Comparison of ENCODE assay signal across 48 mouse cellular contexts in the genomic region with DNA sequence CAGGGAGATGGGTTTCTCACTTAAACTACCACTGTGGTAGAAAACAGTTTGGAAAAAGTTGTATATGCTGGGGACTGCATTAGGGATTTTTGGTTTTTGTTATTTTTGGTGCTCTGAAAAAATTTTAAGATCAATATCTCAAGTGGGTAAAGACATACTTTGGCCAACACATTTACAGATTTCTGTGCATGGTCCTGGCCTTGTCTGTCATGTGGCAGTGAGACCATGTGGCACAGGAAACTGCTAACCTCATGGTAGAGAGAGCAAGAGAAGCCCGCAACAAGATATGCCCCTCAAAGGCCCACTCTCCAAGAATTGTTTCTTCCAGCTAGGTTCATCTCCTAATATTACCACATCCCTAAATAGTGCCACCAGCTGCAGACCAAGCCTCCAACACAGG. TPM values are rescaled to one million over a fixed set of nuclear protein-coding genes. Genes with fewer than 3 reads are reported as not detected.
"Had no signal": no experiment of that assay in that cellular context is flagged by ENCODE, and none has a peak within 500 bp of the region (broad histone marks: within the 10 kb centered on the region; RNA-seq: fewer than 3 reads in every experiment).

No protein-coding gene starts in this region.

- H3K27me3 ChIP-seq: heart, embryonic 12.5 days; heart, embryonic 15.5 days; hindbrain, embryonic 12.5 days; hindbrain, embryonic 13.5 days; hindbrain, embryonic 15.5 days; intestine, embryonic 15.5 days; kidney, embryonic 15.5 days had no signal

- H3K9ac ChIP-seq: heart, embryonic 12.5 days; heart, embryonic 13.5 days; heart, embryonic 15.5 days; hindbrain, embryonic 12.5 days; hindbrain, embryonic 13.5 days; hindbrain, embryonic 15.5 days; intestine, embryonic 15.5 days; kidney, embryonic 15.5 days had no signal

- H3K36me3 ChIP-seq: heart, embryonic 10.5 days; heart, embryonic 12.5 days; heart, embryonic 13.5 days; heart, embryonic 15.5 days; hindbrain, embryonic 10.5 days; hindbrain, embryonic 12.5 days; hindbrain, embryonic 13.5 days; hindbrain, embryonic 15.5 days; intestine, embryonic 15.5 days; kidney, embryonic 15.5 days had no signal

- H3K27ac ChIP-seq: heart, embryonic 10.5 days; heart, embryonic 13.5 days; heart, embryonic 15.5 days; hindbrain, embryonic 10.5 days; hindbrain, embryonic 12.5 days; hindbrain, embryonic 13.5 days; hindbrain, embryonic 15.5 days; hindbrain, postnatal 0 days; intestine, embryonic 15.5 days; kidney, embryonic 15.5 days; kidney, postnatal 0 days; layer of hippocampus, adult 2 months; left cerebral cortex, adult 2 months had no signal

- H3K9me3 ChIP-seq: heart, embryonic 10.5 days; heart, embryonic 12.5 days; heart, embryonic 13.5 days; heart, embryonic 15.5 days; hindbrain, embryonic 10.5 days; hindbrain, embryonic 12.5 days; hindbrain, embryonic 13.5 days; hindbrain, embryonic 15.5 days; intestine, embryonic 15.5 days; kidney, embryonic 15.5 days had no signal

- H3K4me2 ChIP-seq: heart, embryonic 11.5 days; heart, embryonic 12.5 days; heart, embryonic 13.5 days; heart, embryonic 15.5 days; hindbrain, embryonic 12.5 days; hindbrain, embryonic 13.5 days; hindbrain, embryonic 15.5 days; intestine, embryonic 15.5 days; kidney, embryonic 15.5 days had no signal

- ATAC-seq: hindbrain, embryonic 16.5 days; hindbrain, postnatal 0 days; inflammation-experienced regulatory T-cells, adult 6 months; intestine, embryonic 15.5 days; intestine, postnatal 0 days had no signal

- DNase-seq: heart, postnatal 10 days; heart, postnatal 14 days; heart, postnatal 36 days; heart, postnatal 4 days; kidney, adult 11 months; kidney, adult 18-20 months; kidney, adult 2 months; kidney, adult 8-10 months; kidney, adult 9 months; kidney, postnatal 10 days; kidney, postnatal 14 days; kidney, postnatal 25 days; kidney, postnatal 36 days; kidney, postnatal 4 days; layer of hippocampus, adult 9-11 months; layer of hippocampus, postnatal 36 days had no signal

- H3K4me1 ChIP-seq: heart, embryonic 10.5 days; heart, embryonic 12.5 days; heart, embryonic 13.5 days; heart, embryonic 15.5 days; hindbrain, embryonic 10.5 days; hindbrain, embryonic 12.5 days; hindbrain, embryonic 13.5 days; hindbrain, embryonic 15.5 days; intestine, embryonic 15.5 days; kidney, embryonic 15.5 days had no signal

- H3K4me3 ChIP-seq: heart, embryonic 10.5 days; heart, embryonic 12.5 days; heart, embryonic 13.5 days; heart, embryonic 15.5 days; hindbrain, embryonic 10.5 days; hindbrain, embryonic 12.5 days; hindbrain, embryonic 13.5 days; hindbrain, embryonic 15.5 days; intestine, embryonic 15.5 days; kidney, embryonic 15.5 days; layer of hippocampus, adult 2 months; left cerebral cortex, adult 2 months had no signal

RNA-seq across cellular contexts. Expression of gene Ces2b, which starts 32.0 kb away (rescaled TPM):
- total RNA-seq: hematopoietic stem cell, adult 5-6 weeks; layer of hippocampus, adult 18-20 months; layer of hippocampus, adult 2 months; left cerebral cortex, adult 18-20 months had no signal
- polyA plus RNA-seq: heart, embryonic 10.5 days; heart, embryonic 11.5 days; heart, embryonic 12.5 days; heart, embryonic 14.5 days; heart, embryonic 16.5 days had no signal

RNA-seq across cellular contexts. Expression of gene Ces2c, which starts 47.5 kb away (rescaled TPM):
- total RNA-seq: heart, postnatal 10 days; heart, postnatal 14 days; heart, postnatal 25 days; heart, postnatal 36 days; heart, postnatal 4 days; hindbrain, postnatal 0 days; layer of hippocampus, adult 18-20 months; layer of hippocampus, adult 2 months; layer of hippocampus, adult 8-10 months; layer of hippocampus, postnatal 10 days; layer of hippocampus, postnatal 14 days; layer of hippocampus, postnatal 25 days; layer of hippocampus, postnatal 36 days; left cerebral cortex, adult 18-20 months; left cerebral cortex, adult 2 months; left cerebral cortex, adult 8-10 months had no signal
- polyA plus RNA-seq: heart, embryonic 10.5 days; heart, embryonic 11.5 days; heart, embryonic 12.5 days; heart, embryonic 13.5 days; heart, embryonic 14.5 days; heart, embryonic 15.5 days; heart, postnatal 0 days; hindbrain, embryonic 10.5 days; hindbrain, embryonic 11.5 days; hindbrain, embryonic 12.5 days; hindbrain, embryonic 13.5 days; hindbrain, embryonic 15.5 days; hindbrain, embryonic 16.5 days; hindbrain, postnatal 0 days; kidney, embryonic 16.5 days had no signal
